Mouse (Mus musculus): Measurements from ENCODE around the gene Id3. TPM values are rescaled to one million over a fixed set of nuclear protein-coding genes. Genes with fewer than 3 reads are reported as not detected.

The Id3 gene
- polyA plus RNA-seq, 1 experiment: 9.6 TPM

- no peak overlapping the region for H3K9ac ChIP-seq (ENCODE audit: low read depth, poor library complexity, severe bottlenecking)
- H3K4me3 ChIP-seq (ENCODE audit: low read depth, low read length): no peak overlapping the region
- H3K9me3 ChIP-seq (replicated peaks; ENCODE audit: control insufficient read depth, insufficient read depth, low read length, poor library complexity, severe bottlenecking): 0 out of 2 replicates have a peak, but pooled peaks cover 3% of the 10 kb centered on the region
- TF ChIP-seq POLR2A (IDR thresholded peaks at IDR 0.05; ENCODE audit: insufficient read depth, low read length): no peak
- no peak for TF ChIP-seq EP300 (IDR thresholded peaks at IDR 0.05; ENCODE audit: insufficient read depth, low read depth, low read length)
- no peak for TF ChIP-seq CTCF (IDR thresholded peaks at IDR 0.05; ENCODE audit: low read depth, low read length)
- no peaks in the 10 kb centered on the region for H3K4me1 ChIP-seq (ENCODE audit: control insufficient read depth, insufficient read depth, low read length)
- H3K27me3 ChIP-seq (ENCODE audit: control insufficient read depth, insufficient read depth, low read length, poor library complexity, severe bottlenecking): no peaks in the 10 kb centered on the region
- H3K36me3 ChIP-seq (ENCODE audit: control insufficient read depth, insufficient read depth, low read length, poor library complexity, severe bottlenecking): no peaks in the 10 kb centered on the region
- H3K27ac ChIP-seq (ENCODE audit: insufficient read depth, low read length): no peak overlapping the region
Measured at GRCm38 (mm10) chr4:136127670-136128069, 15.6 kb upstream of the Id3 start.

- H3K4me3 ChIP-seq (ENCODE audit: low read depth, low read length): no peak overlapping the region
- 0 out of 2 replicates have a peak, but pooled peaks cover 3% of the 10 kb centered on the region for H3K9me3 ChIP-seq (replicated peaks; ENCODE audit: control insufficient read depth, insufficient read depth, low read length, poor library complexity, severe bottlenecking)
- H3K36me3 ChIP-seq (ENCODE audit: control insufficient read depth, insufficient read depth, low read length, poor library complexity, severe bottlenecking): no peaks in the 10 kb centered on the region
- H3K27ac ChIP-seq (ENCODE audit: insufficient read depth, low read length): no peak overlapping the region
- TF ChIP-seq CTCF (IDR thresholded peaks at IDR 0.05; ENCODE audit: low read depth, low read length) (no peak), POLR2A (IDR thresholded peaks at IDR 0.05; ENCODE audit: insufficient read depth, low read length) (no peak), EP300 (IDR thresholded peaks at IDR 0.05; ENCODE audit: insufficient read depth, low read depth, low read length) (no peak)
- H3K4me1 ChIP-seq (ENCODE audit: control insufficient read depth, insufficient read depth, low read length): no peaks in the 10 kb centered on the region
- 0 out of 2 replicates have a peak, but pooled peaks cover 2% of the 10 kb centered on the region for H3K27me3 ChIP-seq (ENCODE audit: control insufficient read depth, insufficient read depth, low read length, poor library complexity, severe bottlenecking)
- no peak overlapping the region for H3K9ac ChIP-seq (ENCODE audit: low read depth, poor library complexity, severe bottlenecking)
Measured at GRCm38 (mm10) chr4:136129842-136130241, 13.5 kb upstream of the Id3 start.

DNA sequence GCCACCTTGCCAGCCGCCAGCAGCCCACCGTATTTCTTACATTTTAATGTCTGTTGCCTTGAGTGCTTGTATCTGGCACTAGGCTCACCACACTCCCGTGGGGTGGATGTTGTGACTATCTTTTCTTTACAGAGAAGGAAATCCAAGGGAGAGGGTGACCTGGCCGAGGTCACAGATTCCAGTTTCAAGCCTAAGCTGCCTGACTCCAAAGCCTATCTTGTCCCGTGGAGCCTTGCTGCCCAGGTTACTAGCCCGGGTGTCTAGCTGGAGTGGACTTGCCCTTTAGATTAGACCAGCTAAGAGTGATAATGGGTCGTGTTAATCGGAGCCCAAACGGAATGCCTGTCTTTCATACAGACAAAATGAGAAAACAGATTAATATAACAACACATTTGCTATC, 9.5 kb upstream of the Id3 start:
- Histone ChIP-seq H3K4me1 (ENCODE audit: control insufficient read depth, insufficient read depth, low read length) (no peaks in the 10 kb centered on the region), H3K27me3 (ENCODE audit: control insufficient read depth, insufficient read depth, low read length, poor library complexity, severe bottlenecking) (0 out of 2 replicates have a peak, but pooled peaks cover 2% of the 10 kb centered on the region), H3K36me3 (ENCODE audit: control insufficient read depth, insufficient read depth, low read length, poor library complexity, severe bottlenecking) (no peaks in the 10 kb centered on the region), H3K27ac (ENCODE audit: insufficient read depth, low read length) (no peak overlapping the region), H3K4me3 (ENCODE audit: low read depth, low read length) (no peak overlapping the region), H3K9ac (ENCODE audit: low read depth, poor library complexity, severe bottlenecking) (no peak overlapping the region), H3K9me3 (replicated peaks; ENCODE audit: control insufficient read depth, insufficient read depth, low read length, poor library complexity, severe bottlenecking) (0 out of 2 replicates have a peak, but pooled peaks cover 3% of the 10 kb centered on the region)
- no peak for TF ChIP-seq CTCF (IDR thresholded peaks at IDR 0.05; ENCODE audit: low read depth, low read length)
- no peak for TF ChIP-seq EP300 (IDR thresholded peaks at IDR 0.05; ENCODE audit: insufficient read depth, low read depth, low read length)
- TF ChIP-seq POLR2A (IDR thresholded peaks at IDR 0.05; ENCODE audit: insufficient read depth, low read length): no peak

DNA sequence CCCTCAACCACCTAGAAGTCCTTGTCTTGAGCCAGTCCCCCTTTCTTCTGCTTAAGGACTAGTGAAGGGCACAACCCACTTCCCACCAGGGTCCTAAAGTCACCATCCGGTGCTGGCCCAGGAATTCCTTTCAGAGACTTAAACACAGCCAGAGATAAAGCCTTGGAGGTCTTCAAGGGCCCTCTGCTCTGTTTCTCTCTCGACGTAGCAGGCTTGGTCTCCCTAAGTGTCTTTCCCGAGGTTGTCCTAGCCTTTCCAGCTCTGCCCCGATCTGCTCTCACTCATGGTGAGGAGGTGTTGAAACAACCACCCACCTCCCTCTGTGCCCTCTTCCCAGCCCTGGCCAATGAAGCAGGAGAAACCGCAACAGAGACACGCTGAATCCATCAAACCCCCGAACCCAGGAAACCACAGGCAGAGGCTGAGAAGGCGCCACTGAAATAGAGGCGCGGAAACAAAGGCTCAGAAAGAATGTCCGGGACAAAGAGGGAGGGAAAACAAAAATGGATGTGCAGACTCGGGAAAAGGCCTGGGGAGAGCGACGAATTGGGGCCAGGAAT, 8.8 kb upstream of the Id3 start:
- H3K9ac ChIP-seq (ENCODE audit: low read depth, poor library complexity, severe bottlenecking): peak overlapping the region; percentile 56
- no peaks in the 10 kb centered on the region for H3K4me1 ChIP-seq (ENCODE audit: control insufficient read depth, insufficient read depth, low read length)
- no peak overlapping the region for H3K27ac ChIP-seq (ENCODE audit: insufficient read depth, low read length)
- no peak for TF ChIP-seq EP300 (IDR thresholded peaks at IDR 0.05; ENCODE audit: insufficient read depth, low read depth, low read length)
- no peak for TF ChIP-seq POLR2A (IDR thresholded peaks at IDR 0.05; ENCODE audit: insufficient read depth, low read length)
- no peak for TF ChIP-seq CTCF (IDR thresholded peaks at IDR 0.05; ENCODE audit: low read depth, low read length)
- peak overlapping the region; percentile 58 for H3K4me3 ChIP-seq (ENCODE audit: low read depth, low read length)
- no peaks in the 10 kb centered on the region for H3K36me3 ChIP-seq (ENCODE audit: control insufficient read depth, insufficient read depth, low read length, poor library complexity, severe bottlenecking)
- 0 out of 2 replicates have a peak, but pooled peaks cover 2% of the 10 kb centered on the region for H3K27me3 ChIP-seq (ENCODE audit: control insufficient read depth, insufficient read depth, low read length, poor library complexity, severe bottlenecking)
- 0 out of 2 replicates have a peak, but pooled peaks cover 3% of the 10 kb centered on the region for H3K9me3 ChIP-seq (replicated peaks; ENCODE audit: control insufficient read depth, insufficient read depth, low read length, poor library complexity, severe bottlenecking)

DNA sequence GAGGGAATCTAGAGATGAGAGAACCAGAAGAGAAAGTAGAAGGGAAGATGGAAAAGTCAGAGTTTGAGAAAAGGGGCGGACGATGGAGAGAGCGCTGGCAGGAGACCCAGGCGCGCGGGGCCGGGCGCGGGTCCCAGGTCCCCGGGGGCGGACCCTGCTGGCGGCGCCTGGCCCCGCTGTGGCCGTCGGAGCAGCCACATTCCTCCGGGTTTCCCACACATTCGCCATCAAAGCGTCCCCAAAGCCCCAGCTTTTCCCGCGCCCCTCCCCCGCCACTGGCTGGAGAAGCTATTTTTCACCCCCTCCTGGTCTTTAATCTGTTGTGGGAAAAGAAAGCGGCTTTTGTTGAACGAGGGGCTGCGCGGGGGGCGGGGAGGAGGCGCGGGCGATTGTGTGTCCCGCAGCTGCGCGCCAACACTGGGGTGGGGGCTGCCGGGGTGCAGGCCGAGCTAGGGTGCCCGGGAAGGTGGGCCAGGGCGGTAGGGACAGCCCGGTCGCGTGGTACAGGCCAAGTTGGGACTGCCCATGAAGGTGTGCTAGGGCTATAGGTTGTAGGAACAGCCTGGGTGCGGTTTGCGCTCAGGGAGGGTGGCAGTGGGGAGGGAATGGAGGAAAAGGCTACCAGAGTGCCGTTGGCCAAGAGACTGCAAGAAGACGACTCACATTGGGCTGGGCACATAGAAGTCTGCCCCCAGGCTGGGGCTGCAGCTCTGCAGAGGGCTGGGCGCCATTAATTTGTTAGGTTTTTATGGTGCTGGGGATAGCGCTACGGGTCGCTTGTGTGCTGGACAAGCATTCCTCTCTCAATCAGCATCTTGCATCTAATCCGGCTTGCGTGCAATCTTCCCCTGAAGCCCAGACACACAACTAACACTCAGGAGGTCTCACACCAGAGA, 8.1 kb upstream of the Id3 start:
- Histone ChIP-seq H3K27me3 (ENCODE audit: control insufficient read depth, insufficient read depth, low read length, poor library complexity, severe bottlenecking) (0 out of 2 replicates have a peak, but pooled peaks cover 2% of the 10 kb centered on the region), H3K36me3 (ENCODE audit: control insufficient read depth, insufficient read depth, low read length, poor library complexity, severe bottlenecking) (no peaks in the 10 kb centered on the region), H3K9me3 (replicated peaks; ENCODE audit: control insufficient read depth, insufficient read depth, low read length, poor library complexity, severe bottlenecking) (no peaks in the 10 kb centered on the region), H3K4me1 (ENCODE audit: control insufficient read depth, insufficient read depth, low read length) (no peaks in the 10 kb centered on the region), H3K27ac (ENCODE audit: insufficient read depth, low read length) (no peak overlapping the region), H3K4me3 (ENCODE audit: low read depth, low read length) (peak overlapping the region; percentile 58), H3K9ac (ENCODE audit: low read depth, poor library complexity, severe bottlenecking) (peak overlapping the region; percentile 56)
- TF ChIP-seq EP300 (IDR thresholded peaks at IDR 0.05; ENCODE audit: insufficient read depth, low read depth, low read length) (no peak), CTCF (IDR thresholded peaks at IDR 0.05; ENCODE audit: low read depth, low read length) (no peak), POLR2A (IDR thresholded peaks at IDR 0.05; ENCODE audit: insufficient read depth, low read length) (no peak)

Data from ES-Bruce4 (cell line).